13 mouse cellular contexts compared by ENCODE assay signal in genomic region chr16:34473891-34474290, GRCm38 (mm10).
DNase-seq lines count a peak whose midpoint lies in the region; ATAC-seq and TF ChIP-seq lines count a peak whose summit lies in the region.
"Had no signal": no experiment of that assay in that cellular context is flagged by ENCODE, and none has a peak within 500 bp of the region (broad histone marks: within the 10 kb centered on the region; RNA-seq: fewer than 3 reads in every experiment).

No protein-coding gene starts in this region.

- DNase-seq in layer of hippocampus, adult 2 months (ENCODE audit: low spot score in 2 of 2) = peak in 1 of 2 experiments; percentile 53
- no peak for DNase-seq in layer of hippocampus, postnatal 36 days
- DNase-seq in testis, postnatal 10 days (ENCODE audit: low spot score) = no peak
- DNase-seq in hindbrain, postnatal 0 days (ENCODE audit: low spot score) = peak; percentile 53
- no peak for DNase-seq in kidney, adult 9 months
- no peak for DNase-seq in spleen, postnatal 4 days (ENCODE audit: low spot score in 2 of 2)
- DNase-seq: gastrocnemius, postnatal 10 days; kidney, adult 2 months; lung, embryonic 14.5 days; thymus, postnatal 14 days had no signal

- no peak overlapping the region for H3K4me2 ChIP-seq in hindbrain, postnatal 0 days (ENCODE audit: low read depth, low read length)
- H3K4me2 ChIP-seq: heart, embryonic 11.5 days; lung, embryonic 14.5 days had no signal

- peaks cover 2% of the 10 kb centered on the region for H3K4me1 ChIP-seq in testis, adult 2 months (ENCODE audit: control insufficient read depth, insufficient read depth, low read length)
- H3K4me1 ChIP-seq in hindbrain, postnatal 0 days (ENCODE audit: insufficient read depth, low read length) = peaks cover 45% of the 10 kb centered on the region

- TF ChIP-seq CTCF in layer of hippocampus, adult 2 months (conservative IDR thresholded peaks at IDR 0.05) = no peak
- TF ChIP-seq CTCF in testis, adult 2 months (IDR thresholded peaks at IDR 0.05; ENCODE audit: control insufficient read depth, insufficient read depth, insufficient replicate concordance, low read depth, low read length) = no peak
- TF ChIP-seq CTCF in hindbrain, postnatal 0 days (IDR thresholded peaks at IDR 0.05; ENCODE audit: low read depth) = no peak

- H3K9me3 ChIP-seq in hindbrain, postnatal 0 days (ENCODE audit: low read length) = no peaks in the 10 kb centered on the region

- WGBS in hindbrain, postnatal 0 days = 45% methylated on average over 4 of the region's 4 CpGs

- H3K27ac ChIP-seq in layer of hippocampus, adult 2 months = peak overlapping the region; percentile 79
- no peak overlapping the region for H3K27ac ChIP-seq in testis, adult 2 months (ENCODE audit: control insufficient read depth, insufficient read depth, low read depth, low read length)
- no peak overlapping the region for H3K27ac ChIP-seq in hindbrain, postnatal 0 days

- no peak for TF ChIP-seq POLR2A in testis, adult 2 months (IDR thresholded peaks at IDR 0.05; ENCODE audit: control insufficient read depth, low read depth, low read length)

- peak overlapping the region; percentile 6; the same call in 1 of the 2 replicates for H3K4me3 ChIP-seq in layer of hippocampus, adult 2 months
- H3K4me3 ChIP-seq in testis, adult 2 months (ENCODE audit: control insufficient read depth, low read depth, low read length) = peak overlapping the region; percentile 50
- no peak overlapping the region for H3K4me3 ChIP-seq in hindbrain, postnatal 0 days (ENCODE audit: low read length)

- H3K9ac ChIP-seq in hindbrain, postnatal 0 days (replicated peaks; ENCODE audit: low read length) = no peak overlapping the region
- H3K9ac ChIP-seq: lung, embryonic 14.5 days had no signal

- no peaks in the 10 kb centered on the region for H3K27me3 ChIP-seq in testis, adult 2 months (ENCODE audit: control insufficient read depth, insufficient read depth, low read length)
- H3K27me3 ChIP-seq in hindbrain, postnatal 0 days (ENCODE audit: insufficient read depth, low read length) = no peaks in the 10 kb centered on the region

- H3K36me3 ChIP-seq in testis, adult 2 months (ENCODE audit: control insufficient read depth, insufficient read depth, low read length) = no peaks in the 10 kb centered on the region
- no peaks in the 10 kb centered on the region for H3K36me3 ChIP-seq in hindbrain, postnatal 0 days (ENCODE audit: insufficient read depth, low read length)

- ATAC-seq in hindbrain, postnatal 0 days = no peak
- no peak for ATAC-seq in erythroblast, adult 5-6 weeks (replicated peaks; ENCODE audit: low FRiP score, poor library complexity, severe bottlenecking)
